Mouse (Mus musculus) limb, embryonic 11.5 days (tissue): ENCODE results near the gene Bdkrb2. TPM values are rescaled to one million over a fixed set of nuclear protein-coding genes. Genes with fewer than 3 reads are reported as not detected.

Source experiments
- ATAC-seq: fragments of 200-750 bp; cut with Nextera tagmentation; 2 replicates; pipeline ENCODE4 v1.8.0; 2017; ENCODE audit warnings: low read depth; ENCODE audit not compliant: insufficient number of reproducible peaks, low FRiP score, low TSS enrichment
- DNase-seq: peaks from one replicate; pipeline ENCODE4 v3.0.0-alpha.2; 2015; ENCODE audit warnings: low spot score
- H3K27ac ChIP-seq: fragments of 300-500 bp; sonication (generic); replicated peaks from 2 replicates; pipeline ENCODE4 v1.5.1; 2014; ENCODE audit warnings: low read depth, mild to moderate bottlenecking, low read length
- H3K27me3 ChIP-seq: fragments of 300-500 bp; sonication (generic); 2 replicates; pipeline ENCODE4 v1.6.1; 2014; ENCODE audit warnings: mild to moderate bottlenecking, low read length, mixed read lengths; ENCODE audit not compliant: control insufficient read depth, insufficient read depth
- H3K36me3 ChIP-seq: fragments of 300-500 bp; sonication (generic); 2 replicates; pipeline ENCODE4 v1.6.1; 2014; ENCODE audit warnings: mild to moderate bottlenecking, low read length, moderate library complexity, mixed read lengths; ENCODE audit not compliant: control insufficient read depth, insufficient read depth
- H3K4me1 ChIP-seq: fragments of 300-500 bp; sonication (generic); 2 replicates; pipeline ENCODE4 v1.6.1; 2014; ENCODE audit warnings: low read length, mixed read lengths; ENCODE audit not compliant: control insufficient read depth, insufficient read depth
- H3K4me2 ChIP-seq: fragments of 300-500 bp; sonication (generic); 2 replicates; pipeline ENCODE4 v1.6.1; 2014; ENCODE audit warnings: low read depth, mild to moderate bottlenecking, moderate library complexity; ENCODE audit not compliant: severe bottlenecking
- H3K4me3 ChIP-seq: fragments of 300-500 bp; sonication (generic); 2 replicates; pipeline ENCODE4 v1.5.1; 2014; ENCODE audit warnings: low read depth, low read length
- H3K9ac ChIP-seq: fragments of 300-500 bp; sonication (generic); 2 replicates; pipeline ENCODE4 v1.6.1; 2014; ENCODE audit warnings: mild to moderate bottlenecking, low read length
- H3K9me3 ChIP-seq: fragments of 300-500 bp; sonication (generic); 2 replicates; pipeline ENCODE4 v1.6.1; 2016; ENCODE audit warnings: low read length; ENCODE audit not compliant: control insufficient read depth
- WGBS: fragments of 180-500 bp; shearing (Covaris S2); extraction: QIAGEN DNeasy Blood & Tissue Kit; methylation state at CpG from one replicate; pipeline ENCODE4 v1.1.7; 2014; 5-methylcytosine and 5-hydroxymethylcytosine counted together
- polyA plus RNA-seq: library from polyadenylated mRNA; unstranded; fragments of >200 nt; fragmentation: Nextera tagmentation; extraction: Ambion mirVana; gene quantifications from 2 replicates; pipeline ENCODE4 v1.2.1, GENCODE M21; 2014

Bdkrb2 gene
- polyA plus RNA-seq, 1 experiment from 2014 or later = 0.28 TPM

DNA sequence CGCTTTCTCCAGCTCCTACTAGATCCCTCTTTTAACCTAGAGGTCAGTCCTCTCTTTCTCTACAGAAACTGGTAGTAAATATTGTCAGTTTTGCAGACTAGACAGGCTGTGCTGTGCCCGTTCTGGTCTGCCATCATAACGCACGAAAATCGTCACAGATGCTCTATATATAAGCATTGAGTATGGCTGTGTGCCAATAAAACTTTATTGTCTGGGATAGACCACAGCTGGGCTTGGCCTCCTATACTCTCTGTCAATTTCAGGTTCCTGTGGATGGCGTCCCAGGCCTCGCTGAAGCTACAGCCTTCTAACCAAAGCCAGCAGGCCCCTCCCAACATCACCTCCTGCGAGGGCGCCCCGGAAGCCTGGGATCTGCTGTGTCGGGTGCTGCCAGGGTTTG, 40.9 kb downstream of the Bdkrb2 start:
- Histone ChIP-seq H3K27me3 (no peaks in the 10 kb centered on the region), H3K27ac (no peak overlapping the region), H3K4me1 (peaks cover 9% of the 10 kb centered on the region; the same call in 1 of the 2 replicates), H3K4me2 (no peak overlapping the region), H3K9me3 (no peaks in the 10 kb centered on the region), H3K9ac (no peak overlapping the region), H3K4me3 (no peak overlapping the region), H3K36me3 (no peaks in the 10 kb centered on the region)
- no peak for DNase-seq
- no peak for ATAC-seq
- 88% methylated on average over 11 of the region's 11 CpGs for whole genome bisulfite sequencing

DNA sequence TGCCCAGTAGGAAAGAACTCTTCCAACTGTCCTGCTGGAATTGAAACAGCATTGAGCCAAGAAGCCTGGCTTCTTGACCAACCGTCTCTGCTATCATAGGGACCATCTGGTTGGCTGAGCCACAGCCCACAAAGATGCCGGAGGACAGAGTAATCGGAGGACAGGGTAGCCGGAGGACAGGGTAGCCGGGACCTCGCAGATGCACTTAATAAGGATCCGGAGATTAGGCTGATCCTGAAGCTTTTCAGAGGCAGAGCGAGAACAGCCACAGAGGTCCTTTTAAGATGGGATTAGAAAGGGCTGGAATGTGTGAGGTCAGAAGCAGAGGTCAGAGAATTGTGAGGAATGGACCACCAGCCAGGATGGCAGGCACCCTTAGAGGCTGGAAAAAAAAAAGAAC, 42.2 kb downstream of the Bdkrb2 start:
- H3K4me3 ChIP-seq = no peak overlapping the region
- 15% methylated on average over 8 of the region's 8 CpGs for WGBS
- H3K9me3 ChIP-seq = no peaks in the 10 kb centered on the region
- H3K27ac ChIP-seq = no peak overlapping the region
- H3K4me1 ChIP-seq = peaks cover 9% of the 10 kb centered on the region; the same call in 1 of the 2 replicates
- DNase-seq (no peak), ATAC-seq (no peak)
- no peak overlapping the region for H3K4me2 ChIP-seq
- H3K36me3 ChIP-seq = no peaks in the 10 kb centered on the region
- H3K27me3 ChIP-seq = no peaks in the 10 kb centered on the region
- H3K9ac ChIP-seq = no peak overlapping the region

DNA sequence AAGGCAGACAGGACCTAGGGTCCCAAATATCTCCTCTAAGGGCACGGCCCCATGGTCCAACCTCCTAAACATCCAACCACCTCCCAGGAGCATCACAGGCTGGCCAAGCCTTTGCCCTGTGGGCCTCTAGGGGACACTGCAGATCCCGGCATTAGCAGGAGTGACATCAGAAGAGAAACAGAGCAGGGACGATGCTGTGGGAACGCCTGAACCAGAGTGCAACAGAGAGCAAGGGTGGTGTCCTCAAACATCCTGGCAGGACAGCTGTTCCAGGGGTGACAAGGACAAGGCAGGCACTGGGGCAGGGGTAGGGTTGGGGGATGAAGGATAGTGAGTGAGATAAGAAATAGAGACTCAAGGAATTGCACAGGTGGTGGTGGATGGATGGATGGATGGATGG, 43.9 kb downstream of the Bdkrb2 start:
- Histone ChIP-seq H3K9ac (no peak overlapping the region), H3K36me3 (no peaks in the 10 kb centered on the region), H3K4me1 (peaks cover 9% of the 10 kb centered on the region; the same call in 1 of the 2 replicates), H3K4me3 (no peak overlapping the region), H3K27me3 (no peaks in the 10 kb centered on the region), H3K27ac (no peak overlapping the region), H3K4me2 (no peak overlapping the region), H3K9me3 (no peaks in the 10 kb centered on the region)
- WGBS = 77% methylated on average over 4 of the region's 4 CpGs
- DNase-seq = no peak
- ATAC-seq = no peak

DNA sequence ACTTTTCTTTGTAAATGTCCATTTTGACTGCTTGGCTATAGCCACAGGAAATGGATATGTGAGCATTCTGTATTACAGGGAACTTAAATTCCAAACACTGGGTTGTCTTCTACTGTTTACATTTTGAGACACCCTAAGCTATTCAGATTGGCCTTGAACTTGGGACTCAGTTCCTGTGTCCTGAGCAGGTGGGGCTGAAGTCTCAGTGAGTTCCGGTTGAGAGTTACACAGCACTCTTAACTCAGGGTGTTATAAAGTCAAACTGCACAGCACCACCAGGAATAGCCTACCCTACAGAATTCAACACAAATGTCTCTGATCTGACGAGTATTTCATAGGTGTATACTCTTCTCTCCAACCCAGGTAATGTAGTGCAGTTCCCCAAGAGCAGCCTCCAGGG, 48.0 kb downstream of the Bdkrb2 start:
- Histone ChIP-seq H3K9me3 (no peaks in the 10 kb centered on the region), H3K4me3 (no peak overlapping the region), H3K36me3 (peaks cover 2% of the 10 kb centered on the region; the same call in 1 of the 2 replicates), H3K4me1 (no peaks in the 10 kb centered on the region), H3K4me2 (no peak overlapping the region), H3K9ac (no peak overlapping the region), H3K27me3 (no peaks in the 10 kb centered on the region), H3K27ac (no peak overlapping the region)
- ATAC-seq (no peak), DNase-seq (no peak)
- 91% methylated on average over 2 of the region's 2 CpGs for whole genome bisulfite sequencing

DNA sequence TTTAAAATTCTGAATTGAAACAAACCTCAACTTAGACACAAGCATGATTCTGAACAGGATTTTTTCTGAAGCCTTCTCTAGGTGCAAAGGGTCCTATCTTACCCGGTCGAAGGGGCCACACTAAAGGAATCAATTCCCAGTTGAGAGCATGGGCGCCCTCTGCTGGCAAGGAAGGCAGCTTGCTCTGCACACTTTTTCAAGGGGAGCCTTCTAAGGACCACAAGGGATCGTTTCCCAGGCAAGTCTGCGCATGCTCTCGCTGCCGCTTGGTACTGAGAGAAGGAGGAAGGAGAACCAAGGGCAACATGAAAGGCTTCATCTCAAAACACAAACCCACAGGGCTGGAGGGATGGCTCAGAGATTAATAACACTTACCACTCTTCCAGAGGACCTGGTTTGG, 48.7 kb downstream of the Bdkrb2 start:
- peaks cover 2% of the 10 kb centered on the region; the same call in 1 of the 2 replicates for H3K36me3 ChIP-seq
- H3K27ac ChIP-seq = no peak overlapping the region
- no peaks in the 10 kb centered on the region for H3K27me3 ChIP-seq
- H3K4me1 ChIP-seq = no peaks in the 10 kb centered on the region
- H3K9ac ChIP-seq = no peak overlapping the region
- no peaks in the 10 kb centered on the region for H3K9me3 ChIP-seq
- H3K4me3 ChIP-seq = no peak overlapping the region
- no peak overlapping the region for H3K4me2 ChIP-seq
- DNase-seq (peak; percentile 88), ATAC-seq (peak; percentile 39; the same call in 1 of the 2 replicates)
- WGBS = 16% methylated on average over 7 of the region's 7 CpGs

DNA sequence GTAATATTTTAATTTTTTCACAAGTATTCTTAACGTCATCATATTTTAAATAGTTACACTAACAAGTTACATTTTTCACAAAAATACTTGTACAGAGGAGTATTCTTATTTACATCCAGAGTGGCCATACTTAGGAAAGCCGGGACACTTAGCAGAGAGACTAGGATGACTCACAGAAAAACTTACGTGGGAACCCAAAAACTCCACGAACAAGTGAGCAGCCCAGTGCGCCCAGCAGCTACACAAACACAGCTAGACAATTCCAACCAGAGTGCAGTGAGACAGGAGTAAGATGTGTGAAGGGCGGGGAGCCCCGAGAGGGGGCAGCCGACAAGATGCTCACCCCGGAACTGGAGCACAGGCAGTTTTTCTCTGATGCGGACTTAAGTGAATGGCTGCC, 50.5 kb downstream of the Bdkrb2 start:
- Histone ChIP-seq H3K4me3 (no peak overlapping the region), H3K4me1 (no peaks in the 10 kb centered on the region), H3K27me3 (no peaks in the 10 kb centered on the region), H3K36me3 (peaks cover 4% of the 10 kb centered on the region; the same call in 1 of the 2 replicates), H3K9me3 (no peaks in the 10 kb centered on the region), H3K27ac (no peak overlapping the region), H3K9ac (no peak overlapping the region), H3K4me2 (no peak overlapping the region)
- DNase-seq = no peak
- ATAC-seq = no peak
- 91% methylated on average over 10 of the region's 10 CpGs for WGBS

DNA sequence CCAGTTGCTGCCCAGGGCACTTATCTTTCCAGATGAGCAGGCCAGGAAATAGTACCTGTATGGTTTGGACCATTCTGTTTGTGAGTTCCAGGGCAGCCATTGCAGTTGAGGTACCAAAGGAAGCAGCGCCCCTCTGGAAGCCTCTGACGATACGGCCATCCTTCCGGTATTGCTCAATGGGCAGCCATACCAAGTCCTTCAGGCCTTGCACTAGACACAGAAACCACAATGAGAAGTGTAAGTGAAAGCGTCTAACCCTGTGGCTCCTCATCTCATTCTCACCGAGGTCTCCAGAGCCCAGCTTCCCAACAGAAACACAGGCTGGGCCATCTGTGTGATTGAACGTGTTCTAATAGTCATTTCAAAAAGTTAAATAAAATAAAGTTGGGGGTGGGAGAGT, 59.0 kb downstream of the Bdkrb2 start:
- 0 out of 2 replicates have a peak, but pooled peaks cover 2% of the 10 kb centered on the region for H3K4me1 ChIP-seq
- H3K36me3 ChIP-seq = peaks cover 26% of the 10 kb centered on the region; the same call in 1 of the 2 replicates
- H3K27ac ChIP-seq = no peak overlapping the region
- no peaks in the 10 kb centered on the region for H3K9me3 ChIP-seq
- H3K9ac ChIP-seq = no peak overlapping the region
- 97% methylated on average over 7 of the region's 7 CpGs for WGBS
- no peak for DNase-seq
- no peaks in the 10 kb centered on the region for H3K27me3 ChIP-seq
- no peak overlapping the region for H3K4me2 ChIP-seq
- no peak for ATAC-seq
- no peak overlapping the region for H3K4me3 ChIP-seq

DNA sequence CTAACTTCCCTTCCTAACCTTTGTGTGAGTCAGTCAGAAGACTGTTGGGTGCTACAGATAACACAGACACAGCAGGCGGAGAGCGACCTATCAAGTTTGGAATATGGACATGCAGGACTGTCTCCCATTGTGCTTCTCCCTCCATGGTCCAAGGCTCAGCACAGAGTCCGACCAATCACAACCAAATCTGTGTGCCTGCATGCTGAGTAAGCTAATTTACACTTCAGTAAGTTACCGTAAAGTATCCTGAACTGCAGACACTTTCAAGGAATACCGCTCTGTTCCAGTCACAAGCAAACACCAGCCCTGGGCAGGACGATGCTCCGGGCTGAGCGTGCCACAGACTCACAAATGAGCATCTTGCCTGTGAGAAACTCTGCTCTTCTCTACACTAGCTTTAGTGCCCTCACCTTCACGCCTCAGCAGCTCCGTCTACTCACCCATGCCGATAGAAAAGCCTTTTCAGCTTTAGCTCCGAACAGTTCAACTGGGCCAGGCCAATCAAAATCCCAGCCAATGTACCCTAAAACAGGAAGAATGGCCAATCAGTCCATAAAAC, 60.0 kb downstream of the Bdkrb2 start:
- no peaks in the 10 kb centered on the region for H3K27me3 ChIP-seq
- H3K27ac ChIP-seq = no peak overlapping the region
- 92% methylated on average over 12 of the region's 12 CpGs for WGBS
- ATAC-seq (no peak), DNase-seq (no peak)
- no peaks in the 10 kb centered on the region for H3K9me3 ChIP-seq
- H3K9ac ChIP-seq = no peak overlapping the region
- no peak overlapping the region for H3K4me2 ChIP-seq
- peaks cover 29% of the 10 kb centered on the region; the same call in 1 of the 2 replicates for H3K36me3 ChIP-seq
- 0 out of 2 replicates have a peak, but pooled peaks cover 2% of the 10 kb centered on the region for H3K4me1 ChIP-seq
- H3K4me3 ChIP-seq = no peak overlapping the region

DNA sequence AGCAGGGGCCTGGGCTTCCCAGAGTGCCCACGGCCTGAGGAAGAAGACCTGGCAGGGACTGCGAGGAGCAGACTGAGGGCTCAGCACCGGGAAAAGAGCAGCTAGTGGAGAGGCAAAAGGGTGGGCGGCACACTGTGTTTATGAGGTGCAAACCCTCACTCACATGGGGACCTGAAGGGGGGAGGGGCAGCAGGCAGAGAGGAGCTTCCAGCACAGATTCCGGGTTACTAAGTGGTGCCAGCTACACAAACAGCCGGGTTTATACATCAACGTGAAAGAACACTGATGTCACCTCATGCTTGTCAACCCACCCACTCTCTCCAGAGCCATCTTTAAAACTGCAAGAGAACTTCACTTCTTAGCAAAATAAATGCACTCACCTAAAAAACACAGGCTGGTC, 62.8 kb downstream of the Bdkrb2 start:
- H3K9me3 ChIP-seq = no peaks in the 10 kb centered on the region
- 28% methylated on average over 7 of the region's 7 CpGs for WGBS
- H3K27me3 ChIP-seq = no peaks in the 10 kb centered on the region
- no peak for ATAC-seq
- no peak overlapping the region for H3K27ac ChIP-seq
- DNase-seq = peak; percentile 29
- no peak overlapping the region for H3K4me2 ChIP-seq
- H3K4me1 ChIP-seq = 0 out of 2 replicates have a peak, but pooled peaks cover 2% of the 10 kb centered on the region
- H3K9ac ChIP-seq = no peak overlapping the region
- peaks cover 18% of the 10 kb centered on the region; the same call in 1 of the 2 replicates for H3K36me3 ChIP-seq
- no peak overlapping the region for H3K4me3 ChIP-seq
